Mouse (Mus musculus): ENCODE results near the gene Crat. TPM values are rescaled to one million over a fixed set of nuclear protein-coding genes. Genes with fewer than 3 reads are reported as not detected.

Crat gene
- total and polyA plus RNA-seq, 3 experiments = 16.1 to 44.4 (median 34.2) TPM

- DNase-seq (ENCODE audit: low spot score) = peak; percentile 66
- H3K9me3 ChIP-seq (replicated peaks) = no peaks in the 10 kb centered on the region
- no peak for ATAC-seq (ENCODE audit: extremely low read depth, insufficient number of reproducible peaks, low FRiP score, poor library complexity, severe bottlenecking)
- H3K4me3 ChIP-seq (ENCODE audit: low read depth, low read length) = peak overlapping the region; percentile 55; the same call in 1 of the 2 replicates
- H3K27me3 ChIP-seq (ENCODE audit: insufficient read depth, low read length) = no peaks in the 10 kb centered on the region
- TF ChIP-seq GATA1 (IDR thresholded peaks at IDR 0.05; ENCODE audit: borderline replicate concordance, low read length) (no peak), GATA2 (IDR thresholded peaks at IDR 0.05; ENCODE audit: borderline replicate concordance, low read depth, low read length) (no peak), POLR2AphosphoS5 (IDR thresholded peaks at IDR 0.05; ENCODE audit: insufficient replicate concordance, low read depth, low read length) (no peak), CTCF (IDR thresholded peaks at IDR 0.05; ENCODE audit: low read depth, low read length) (no peak), TAL1 (conservative IDR thresholded peaks at IDR 0.05; ENCODE audit: low read depth, low read length) (no peak)
- H3K4me1 ChIP-seq (ENCODE audit: insufficient read depth, low read depth, low read length) = peaks cover 80% of the 10 kb centered on the region
- peaks cover 82% of the 10 kb centered on the region for H3K36me3 ChIP-seq (replicated peaks)
Observed at GRCm38 (mm10) chr2:30396246-30396645, 19.4 kb downstream of the Crat start.

DNA sequence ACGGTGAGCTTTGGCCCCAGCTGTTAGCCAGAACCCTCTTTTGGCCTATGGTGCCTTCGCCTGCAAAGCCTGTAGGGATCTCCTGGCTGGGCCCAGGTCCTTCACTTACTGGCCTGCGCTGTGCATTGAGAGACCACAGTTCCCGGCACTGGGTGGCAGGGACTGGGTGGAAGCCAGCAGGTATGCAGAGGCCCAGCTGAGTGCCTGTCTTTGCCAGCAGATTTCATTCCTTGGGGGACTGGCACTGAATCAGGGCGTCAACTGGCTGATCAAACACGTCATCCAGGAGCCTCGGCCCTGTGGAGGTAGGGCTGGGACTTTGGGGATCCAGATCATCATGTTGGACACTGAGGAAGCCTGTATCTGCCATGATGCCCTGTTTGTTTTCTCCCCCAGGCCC lies 19.9 kb downstream of the Crat start:
- Histone ChIP-seq H3K4me1 (ENCODE audit: insufficient read depth, low read depth, low read length) (peaks cover 84% of the 10 kb centered on the region), H3K36me3 (replicated peaks) (peaks cover 77% of the 10 kb centered on the region), H3K27me3 (ENCODE audit: insufficient read depth, low read length) (no peaks in the 10 kb centered on the region), H3K4me3 (ENCODE audit: low read depth, low read length) (peak overlapping the region; percentile 55; the same call in 1 of the 2 replicates), H3K9me3 (replicated peaks) (no peaks in the 10 kb centered on the region)
- TF ChIP-seq TAL1 (conservative IDR thresholded peaks at IDR 0.05; ENCODE audit: low read depth, low read length) = no peak
- TF ChIP-seq GATA2 (IDR thresholded peaks at IDR 0.05; ENCODE audit: borderline replicate concordance, low read depth, low read length) = no peak
- no peak for TF ChIP-seq CTCF (IDR thresholded peaks at IDR 0.05; ENCODE audit: low read depth, low read length)
- TF ChIP-seq POLR2AphosphoS5 (IDR thresholded peaks at IDR 0.05; ENCODE audit: insufficient replicate concordance, low read depth, low read length) = no peak
- no peak for TF ChIP-seq GATA1 (IDR thresholded peaks at IDR 0.05; ENCODE audit: borderline replicate concordance, low read length)
- DNase-seq (ENCODE audit: low spot score) (no peak), ATAC-seq (ENCODE audit: extremely low read depth, insufficient number of reproducible peaks, low FRiP score, poor library complexity, severe bottlenecking) (no peak)

GRCm38 (mm10) chr2:30393370-30393656 lies 22.3 kb downstream of the Crat start:
- ATAC-seq (ENCODE audit: extremely low read depth, insufficient number of reproducible peaks, low FRiP score, poor library complexity, severe bottlenecking) (no peak), DNase-seq (ENCODE audit: low spot score) (no peak)
- Histone ChIP-seq H3K36me3 (replicated peaks) (peaks cover 52% of the 10 kb centered on the region), H3K9me3 (replicated peaks) (no peaks in the 10 kb centered on the region), H3K4me1 (ENCODE audit: insufficient read depth, low read depth, low read length) (peaks cover 74% of the 10 kb centered on the region), H3K27me3 (ENCODE audit: insufficient read depth, low read length) (no peaks in the 10 kb centered on the region), H3K4me3 (ENCODE audit: low read depth, low read length) (peak overlapping the region; percentile 88)
- TF ChIP-seq TAL1 (conservative IDR thresholded peaks at IDR 0.05; ENCODE audit: low read depth, low read length) (no peak), GATA1 (IDR thresholded peaks at IDR 0.05; ENCODE audit: borderline replicate concordance, low read length) (no peak), POLR2AphosphoS5 (IDR thresholded peaks at IDR 0.05; ENCODE audit: insufficient replicate concordance, low read depth, low read length) (no peak), CTCF (IDR thresholded peaks at IDR 0.05; ENCODE audit: low read depth, low read length) (no peak), GATA2 (IDR thresholded peaks at IDR 0.05; ENCODE audit: borderline replicate concordance, low read depth, low read length) (no peak)

DNA sequence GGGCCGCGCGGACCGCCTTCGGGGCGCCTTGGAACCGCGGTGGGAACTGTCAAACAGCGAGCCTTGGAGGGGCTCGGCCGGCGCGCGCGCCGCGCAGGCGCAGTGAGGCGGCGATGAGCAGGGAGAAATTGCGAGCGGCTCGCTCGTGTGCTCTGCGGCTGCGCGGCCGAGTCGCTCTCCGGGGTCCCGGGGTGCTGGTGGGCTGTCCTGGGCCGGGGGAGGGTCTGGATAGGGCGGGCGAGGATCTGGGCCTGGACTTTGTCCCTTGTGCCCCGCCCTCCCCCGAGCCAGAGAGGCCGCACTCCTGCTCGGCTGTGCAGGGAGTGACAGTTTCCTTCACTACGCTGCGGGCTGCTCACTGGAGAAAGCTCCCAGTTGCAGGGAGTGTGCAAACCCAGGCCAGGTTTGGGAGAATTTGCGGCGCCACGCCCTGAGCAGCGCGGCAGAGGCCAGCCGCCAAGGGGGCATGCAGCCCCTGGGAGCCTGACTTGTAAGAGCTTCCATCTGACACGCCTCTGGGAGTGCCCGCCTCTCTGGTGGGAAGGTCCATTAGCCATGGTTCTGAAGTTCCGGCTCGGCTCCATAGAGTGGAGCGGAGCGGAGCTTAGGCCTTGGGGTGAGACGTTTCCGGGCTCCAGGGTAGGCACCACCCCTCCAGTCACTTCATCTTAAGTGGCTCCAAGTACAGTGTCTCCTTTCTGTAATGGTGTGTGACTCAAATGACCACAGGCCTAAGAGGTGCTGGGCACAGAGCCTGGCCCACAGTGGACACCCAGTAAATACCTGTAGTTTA lies 22.8 kb downstream of the Crat start:
- no peak for ATAC-seq (ENCODE audit: extremely low read depth, insufficient number of reproducible peaks, low FRiP score, poor library complexity, severe bottlenecking)

DNA sequence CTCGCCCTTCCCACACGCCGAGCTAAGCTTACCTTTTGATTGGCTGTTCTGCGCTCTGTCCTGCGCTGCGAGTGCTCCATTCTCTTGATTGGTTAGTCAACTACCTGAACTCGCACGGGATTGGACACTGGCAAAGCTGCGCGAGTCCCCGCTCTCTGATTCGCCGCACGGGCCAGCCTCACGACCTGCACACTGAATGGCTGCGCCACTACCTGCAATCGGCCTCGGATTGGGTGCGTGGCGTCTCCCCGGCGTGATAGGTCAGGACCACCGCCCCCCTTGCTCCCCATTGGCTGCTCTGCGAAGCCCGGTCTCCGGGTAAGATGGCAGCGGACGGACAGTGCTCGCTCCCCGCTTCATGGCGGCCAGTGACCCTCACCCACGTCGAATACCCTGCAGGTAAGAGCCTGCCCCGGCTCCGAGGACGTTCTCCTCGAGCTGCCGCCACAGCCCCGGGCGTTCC lies 23.5 kb downstream of the Crat start, which contains the start of gene Dolpp1:
TSS of gene Dolpp1 (plus strand) at position 141 of the 463 bp plus-strand sequence.
- peak; percentile 96 for ATAC-seq (ENCODE audit: extremely low read depth, insufficient number of reproducible peaks, low FRiP score, poor library complexity, severe bottlenecking)
- peak within 1 kb of the TSS; percentile 88 for H3K4me3 ChIP-seq (ENCODE audit: low read depth, low read length)
- TF ChIP-seq TAL1 (conservative IDR thresholded peaks at IDR 0.05; ENCODE audit: low read depth, low read length) (no peak), POLR2AphosphoS5 (IDR thresholded peaks at IDR 0.05; ENCODE audit: insufficient replicate concordance, low read depth, low read length) (no peak), GATA1 (IDR thresholded peaks at IDR 0.05; ENCODE audit: borderline replicate concordance, low read length) (no peak), GATA2 (IDR thresholded peaks at IDR 0.05; ENCODE audit: borderline replicate concordance, low read depth, low read length) (no peak), CTCF (IDR thresholded peaks at IDR 0.05; ENCODE audit: low read depth, low read length) (no peak)
- peaks cover 65% of the 10 kb centered on the region for H3K4me1 ChIP-seq (ENCODE audit: insufficient read depth, low read depth, low read length)
- no peaks in the 10 kb centered on the region for H3K9me3 ChIP-seq (replicated peaks)
- H3K36me3 ChIP-seq (replicated peaks) = peaks cover 41% of the 10 kb centered on the region
- DNase-seq (ENCODE audit: low spot score) = peak; percentile 100
- no peaks in the 10 kb centered on the region for H3K27me3 ChIP-seq (ENCODE audit: insufficient read depth, low read length)

More for the DNA sequence above, 22.8 kb downstream of the Crat start:
- Histone ChIP-seq H3K4me1 (ENCODE audit: insufficient read depth, low read depth, low read length) (peaks cover 70% of the 10 kb centered on the region), H3K4me3 (ENCODE audit: low read depth, low read length) (peak overlapping the region; percentile 88), H3K27me3 (ENCODE audit: insufficient read depth, low read length) (no peaks in the 10 kb centered on the region), H3K36me3 (replicated peaks) (peaks cover 47% of the 10 kb centered on the region), H3K9me3 (replicated peaks) (no peaks in the 10 kb centered on the region)
- TF ChIP-seq TAL1 (conservative IDR thresholded peaks at IDR 0.05; ENCODE audit: low read depth, low read length) = no peak
- no peak for TF ChIP-seq GATA1 (IDR thresholded peaks at IDR 0.05; ENCODE audit: borderline replicate concordance, low read length)
- TF ChIP-seq GATA2 (IDR thresholded peaks at IDR 0.05; ENCODE audit: borderline replicate concordance, low read depth, low read length) = no peak
- TF ChIP-seq CTCF (IDR thresholded peaks at IDR 0.05; ENCODE audit: low read depth, low read length) = no peak
- no peak for TF ChIP-seq POLR2AphosphoS5 (IDR thresholded peaks at IDR 0.05; ENCODE audit: insufficient replicate concordance, low read depth, low read length)
- peak; percentile 81 for DNase-seq (ENCODE audit: low spot score)

- Histone ChIP-seq H3K9me3 (replicated peaks) (no peaks in the 10 kb centered on the region), H3K36me3 (replicated peaks) (peaks cover 39% of the 10 kb centered on the region), H3K27me3 (ENCODE audit: insufficient read depth, low read length) (no peaks in the 10 kb centered on the region), H3K4me3 (ENCODE audit: low read depth, low read length) (no peak overlapping the region), H3K4me1 (ENCODE audit: insufficient read depth, low read depth, low read length) (peaks cover 42% of the 10 kb centered on the region)
- no peak for DNase-seq (ENCODE audit: low spot score)
- ATAC-seq (ENCODE audit: extremely low read depth, insufficient number of reproducible peaks, low FRiP score, poor library complexity, severe bottlenecking) = no peak
- TF ChIP-seq CTCF (IDR thresholded peaks at IDR 0.05; ENCODE audit: low read depth, low read length) = 0 out of 2 replicates have a peak, but pooled peaks have one; percentile 3
- TF ChIP-seq GATA2 (IDR thresholded peaks at IDR 0.05; ENCODE audit: borderline replicate concordance, low read depth, low read length) = no peak
- no peak for TF ChIP-seq GATA1 (IDR thresholded peaks at IDR 0.05; ENCODE audit: borderline replicate concordance, low read length)
- TF ChIP-seq POLR2AphosphoS5 (IDR thresholded peaks at IDR 0.05; ENCODE audit: insufficient replicate concordance, low read depth, low read length) = no peak
- TF ChIP-seq TAL1 (conservative IDR thresholded peaks at IDR 0.05; ENCODE audit: low read depth, low read length) = no peak
Observed at GRCm38 (mm10) chr2:30389000-30389399, 26.6 kb downstream of the Crat start.
